Mouse (Mus musculus) liver, embryonic 14.5 days (tissue): Measurements from ENCODE around the gene Rora. TPM values are rescaled to one million over a fixed set of nuclear protein-coding genes. Genes with fewer than 3 reads are reported as not detected.

ENCODE experiments used
- ATAC-seq: fragments of 200-750 bp; cut with Nextera tagmentation; 2 replicates; pipeline ENCODE4 v1.8.0; 2017; ENCODE audit warnings: moderate number of reproducible peaks, mild to moderate bottlenecking, moderate library complexity; ENCODE audit not compliant: insufficient read depth
- DNase-seq, 3 experiments: peaks; one replicate each; pipeline ENCODE4 v3.0.0-alpha.2; 2012 to 2013; ENCODE audit warnings: low read depth in 3 of 3, low spot score in 3 of 3
- H3K27ac ChIP-seq: fragments of 300-500 bp; sonication (generic); 2 replicates; pipeline ENCODE4 v1.5.1; 2014; ENCODE audit warnings: moderate library complexity, mild to moderate bottlenecking, control low read depth, inconsistent platforms
- H3K27me3 ChIP-seq: fragments of 300-500 bp; sonication (generic); 2 replicates; pipeline ENCODE4 v1.6.1; 2014; ENCODE audit warnings: mild to moderate bottlenecking, low read length, moderate library complexity; ENCODE audit not compliant: control insufficient read depth, insufficient read depth
- H3K36me3 ChIP-seq: fragments of 300-500 bp; sonication (generic); replicated peaks from 2 replicates; pipeline ENCODE4 v1.6.1; 2014; ENCODE audit warnings: low read depth; ENCODE audit not compliant: control insufficient read depth, insufficient read depth
- H3K4me1 ChIP-seq, 2 experiments: fragments of 200-500 bp in 1 of 2; fragments of 300-500 bp in 1 of 2; sonication (generic) in 1 of 2; replicated peaks; 2 replicates each; pipeline ENCODE4 v1.6.1; 2012 to 2014; ENCODE audit warnings: antibody characterized with exemption in 1 of 2, inconsistent platforms in 1 of 2, low read length in 1 of 2; ENCODE audit not compliant: control insufficient read depth in 2 of 2, insufficient read depth in 2 of 2
- H3K4me2 ChIP-seq: fragments of 300-500 bp; sonication (generic); 2 replicates; pipeline ENCODE4 v1.6.1; 2014; ENCODE audit warnings: low read depth, mild to moderate bottlenecking, control low read depth, moderate library complexity
- H3K4me3 ChIP-seq, 2 experiments: fragments of 200-500 bp in 1 of 2; fragments of 300-500 bp in 1 of 2; sonication (generic) in 1 of 2; 2 replicates each; pipeline ENCODE4 v1.5.1; 2012 to 2014; ENCODE audit warnings: low read depth in 2 of 2, low read length in 2 of 2, mild to moderate bottlenecking in 2 of 2, control low read depth in 1 of 2, inconsistent platforms in 1 of 2, moderate library complexity in 1 of 2; ENCODE audit not compliant: insufficient read depth in 1 of 2
- H3K9ac ChIP-seq: fragments of 300-500 bp; sonication (generic); replicated peaks from 2 replicates; pipeline ENCODE4 v1.6.1; 2014; ENCODE audit warnings: mild to moderate bottlenecking, control low read depth, moderate library complexity
- H3K9me3 ChIP-seq: fragments of 300-500 bp; sonication (generic); 2 replicates; pipeline ENCODE4 v1.6.1; 2016; ENCODE audit warnings: low read length, mixed read lengths; ENCODE audit not compliant: control insufficient read depth
- CTCF ChIP-seq: IDR thresholded peaks from 2 replicates; pipeline ENCODE4 v1.5.1; 2016; ENCODE audit warnings: antibody characterized with exemption, low read depth, control low read depth
- EP300 ChIP-seq: IDR thresholded peaks from 2 replicates; pipeline ENCODE4 v1.6.1; 2016; ENCODE audit warnings: antibody characterized with exemption, low read depth
- WGBS: fragments of 180-500 bp; shearing (Covaris S2); extraction: QIAGEN DNeasy Blood & Tissue Kit; methylation state at CpG from one replicate; pipeline ENCODE4 v1.1.7; 2014; ENCODE audit not compliant: insufficient replicate concordance; 5-methylcytosine and 5-hydroxymethylcytosine counted together
- polyA plus RNA-seq, 2 experiments: library from polyadenylated mRNA; depleted of rRNA in 1 of 2; stranded (reverse) in 1 of 2; unstranded in 1 of 2; fragments of >200 nt; fragmentation: Nextera tagmentation in 1 of 2; extraction: Ambion mirVana in 1 of 2; gene quantifications; 2 replicates each; pipeline versions ENCODE4 v1.2.1 to v1.2.3; 2012 to 2014

Rora gene
- polyA plus RNA-seq, 2 experiments, result 0.85 to 2.9 TPM

- no peak for ATAC-seq
- 59% methylated on average over 7 of the region's 7 CpGs for WGBS
These were observed 181.6 kb downstream of the Rora start for GRCm38 (mm10) chr9:68835037-68835649.

DNA sequence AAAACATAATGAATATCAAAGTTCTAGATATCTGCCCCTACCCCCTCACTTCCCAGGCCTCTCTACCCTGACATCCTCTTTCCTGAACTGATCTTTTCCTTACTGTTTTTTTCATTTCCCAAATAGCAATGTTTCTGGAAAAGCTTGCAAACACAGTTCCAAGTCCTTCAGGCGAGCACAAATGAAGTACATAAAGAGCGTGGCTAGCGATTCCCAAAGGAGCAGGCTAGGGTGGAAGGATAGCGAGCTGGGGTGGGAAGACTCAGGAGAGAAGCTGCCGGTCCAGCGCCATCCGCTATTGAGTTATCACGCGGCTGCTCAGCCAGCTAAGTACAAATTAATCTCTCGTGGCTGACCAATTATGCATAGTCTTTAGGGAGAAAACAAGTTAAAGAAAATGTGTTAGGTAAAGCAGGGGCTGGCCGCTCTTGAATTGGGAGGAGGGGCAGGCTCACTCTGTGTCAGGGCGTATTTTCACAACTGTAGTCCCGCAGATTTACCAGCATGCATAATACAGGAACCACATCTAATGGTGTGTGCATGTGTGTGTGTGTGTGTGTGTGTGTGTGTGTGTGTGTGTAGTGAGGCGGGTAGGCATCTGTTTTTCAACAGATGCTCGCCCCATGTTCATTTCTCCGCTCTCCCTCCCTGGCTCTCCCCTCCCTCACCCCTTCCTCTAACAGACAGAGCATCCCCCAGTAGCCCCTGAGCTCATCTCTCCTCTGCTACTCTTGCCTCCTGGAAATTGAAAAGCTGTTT lies 188.7 kb downstream of the Rora start:
- ATAC-seq, result no peak
- no peak for DNase-seq
- Histone ChIP-seq H3K9ac (no peak overlapping the region), H3K4me2 (no peak overlapping the region), H3K27ac (no peak overlapping the region), H3K4me3 (no peak overlapping the region), H3K36me3 (no peaks in the 10 kb centered on the region), H3K27me3 (no peaks in the 10 kb centered on the region), H3K4me1 (no peaks in the 10 kb centered on the region), H3K9me3 (no peaks in the 10 kb centered on the region)
- TF ChIP-seq EP300 (no peak), CTCF (no peak)
- WGBS, result 72% methylated on average over 16 of the region's 16 CpGs

More at GRCm38 (mm10) chr9:68835037-68835649, 181.6 kb downstream of the Rora start:
- no peaks in the 10 kb centered on the region for H3K27me3 ChIP-seq
- no peak overlapping the region for H3K9ac ChIP-seq
- DNase-seq, result no peak
- TF ChIP-seq EP300 (no peak), CTCF (no peak)
- no peaks in the 10 kb centered on the region for H3K9me3 ChIP-seq
- H3K36me3 ChIP-seq, result no peaks in the 10 kb centered on the region
- no peaks in the 10 kb centered on the region for H3K4me1 ChIP-seq
- no peak overlapping the region for H3K27ac ChIP-seq
- no peak overlapping the region for H3K4me3 ChIP-seq
- H3K4me2 ChIP-seq, result no peak overlapping the region

GRCm38 (mm10) chr9:68845556-68845955 lies 192.0 kb downstream of the Rora start:
- TF ChIP-seq EP300 (no peak), CTCF (no peak)
- Histone ChIP-seq H3K9me3 (no peaks in the 10 kb centered on the region), H3K4me3 (no peak overlapping the region), H3K4me2 (no peak overlapping the region), H3K9ac (no peak overlapping the region), H3K27me3 (no peaks in the 10 kb centered on the region), H3K36me3 (no peaks in the 10 kb centered on the region), H3K27ac (no peak overlapping the region), H3K4me1 (no peaks in the 10 kb centered on the region)
- 53% methylated on average over 2 of the region's 2 CpGs for WGBS
- DNase-seq (no peak), ATAC-seq (no peak)

DNA sequence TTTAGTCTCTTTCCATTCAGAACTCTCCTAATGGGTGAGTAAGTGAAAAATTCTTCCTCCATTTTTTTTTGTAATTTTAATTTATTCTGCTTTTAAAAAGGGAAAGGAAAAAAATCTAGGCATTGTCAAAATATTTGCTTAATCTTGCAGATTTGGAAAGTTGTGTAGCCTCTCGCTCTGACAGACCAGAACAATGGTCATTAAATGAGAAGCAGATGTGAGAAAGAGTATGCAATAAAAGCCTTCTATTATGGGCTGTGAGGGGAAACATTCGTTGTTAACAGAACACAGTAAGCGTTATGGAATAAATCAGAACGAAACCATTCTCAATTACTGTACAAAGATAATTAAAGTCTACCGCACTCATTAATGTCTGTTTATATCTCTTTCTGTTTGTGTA lies 196.7 kb downstream of the Rora start:
- Histone ChIP-seq H3K4me2 (no peak overlapping the region), H3K36me3 (no peaks in the 10 kb centered on the region), H3K27me3 (no peaks in the 10 kb centered on the region), H3K4me3 (no peak overlapping the region), H3K4me1 (no peaks in the 10 kb centered on the region), H3K27ac (no peak overlapping the region), H3K9ac (no peak overlapping the region), H3K9me3 (no peaks in the 10 kb centered on the region)
- no peak for DNase-seq
- WGBS, result 71% methylated on average over 5 of the region's 5 CpGs
- TF ChIP-seq EP300, result no peak
- TF ChIP-seq CTCF, result no peak
- no peak for ATAC-seq

- no peak for TF ChIP-seq CTCF
- TF ChIP-seq EP300, result no peak
- Histone ChIP-seq H3K4me1 (no peaks in the 10 kb centered on the region), H3K9ac (no peak overlapping the region), H3K27ac (no peak overlapping the region), H3K9me3 (no peaks in the 10 kb centered on the region), H3K4me2 (no peak overlapping the region), H3K36me3 (no peaks in the 10 kb centered on the region), H3K4me3 (no peak overlapping the region), H3K27me3 (no peaks in the 10 kb centered on the region)
- WGBS, result 40% methylated on average over 4 of the region's 4 CpGs
- no peak for ATAC-seq
- DNase-seq, result no peak
These were observed 198.6 kb downstream of the Rora start for GRCm38 (mm10) chr9:68852201-68852600.
